Mouse (Mus musculus) liver, adult 2 months (tissue): ENCODE data around the gene Crocc2. TPM values are rescaled to one million over a fixed set of nuclear protein-coding genes. Genes with fewer than 3 reads are reported as not detected.

Experiments used
- DNase-seq: peaks from one replicate; pipeline ENCODE4 v3.0.0-alpha.2; 2011; ENCODE audit warnings: low read depth, low spot score; ENCODE audit errors: extremely low read depth
- H3K27ac ChIP-seq: fragments of 200-500 bp; replicated peaks from 2 replicates; pipeline ENCODE4 v1.5.1; 2012; ENCODE audit warnings: low read depth, mild to moderate bottlenecking, control low read depth, inconsistent platforms, low read length; ENCODE audit not compliant: insufficient read depth
- H3K27me3 ChIP-seq: fragments of 200-500 bp; 2 replicates; pipeline ENCODE4 v1.6.1; 2012; ENCODE audit warnings: mild to moderate bottlenecking, moderate library complexity, low read length, inconsistent platforms; ENCODE audit not compliant: control insufficient read depth, insufficient read depth
- H3K36me3 ChIP-seq: fragments of 200-500 bp; 2 replicates; pipeline ENCODE4 v1.6.1; 2012; ENCODE audit warnings: low read length, inconsistent platforms; ENCODE audit not compliant: control insufficient read depth, insufficient read depth
- H3K4me1 ChIP-seq: fragments of 200-500 bp; 2 replicates; pipeline ENCODE4 v1.6.1; 2011; ENCODE audit warnings: low read length; ENCODE audit not compliant: control insufficient read depth, insufficient read depth
- H3K4me3 ChIP-seq: fragments of 200-500 bp; 2 replicates; pipeline ENCODE4 v1.5.1; 2011; ENCODE audit warnings: low read depth, mild to moderate bottlenecking, control low read depth, low read length, moderate library complexity; ENCODE audit not compliant: insufficient read depth
- H3K79me2 ChIP-seq: fragments of 200-500 bp; 2 replicates; pipeline ENCODE4 v1.6.1; 2012; ENCODE audit warnings: inconsistent platforms, mild to moderate bottlenecking, low read length, moderate library complexity; ENCODE audit not compliant: control insufficient read depth, insufficient read depth
- H3K9ac ChIP-seq: fragments of 200-500 bp; 2 replicates; pipeline ENCODE4 v1.6.1; 2012; ENCODE audit warnings: low read depth, mild to moderate bottlenecking, control low read depth, inconsistent platforms, low read length
- CTCF ChIP-seq: fragments of 200-500 bp; IDR thresholded peaks from 2 replicates; pipeline ENCODE4 v1.5.1; 2011; ENCODE audit warnings: low read depth, low read length, control low read depth
- POLR2A ChIP-seq: fragments of 200-500 bp; IDR thresholded peaks from 2 replicates; pipeline ENCODE4 v1.6.1; 2011; ENCODE audit warnings: low read length, control low read depth; ENCODE audit not compliant: insufficient read depth; ENCODE audit errors: extremely low read depth
- WGBS: fragments of 180-500 bp; shearing (Covaris S2); methylation state at CpG from one replicate; pipeline ENCODE4 v1.1.7; 2018; 5-methylcytosine and 5-hydroxymethylcytosine counted together
- polyA plus RNA-seq: library from polyadenylated mRNA; depleted of rRNA; stranded (reverse); fragments of >200 nt; gene quantifications from 2 replicates; pipeline ENCODE4 v1.2.3, GENCODE M21; 2012
- total RNA-seq: library from RNA; depleted of rRNA; stranded (reverse); fragments of >200 nt; gene quantifications from 2 replicates; pipeline ENCODE4 v1.2.3, GENCODE M21; 2014

Gene Crocc2
- total and polyA plus RNA-seq, 2 experiments: not detected

DNA sequence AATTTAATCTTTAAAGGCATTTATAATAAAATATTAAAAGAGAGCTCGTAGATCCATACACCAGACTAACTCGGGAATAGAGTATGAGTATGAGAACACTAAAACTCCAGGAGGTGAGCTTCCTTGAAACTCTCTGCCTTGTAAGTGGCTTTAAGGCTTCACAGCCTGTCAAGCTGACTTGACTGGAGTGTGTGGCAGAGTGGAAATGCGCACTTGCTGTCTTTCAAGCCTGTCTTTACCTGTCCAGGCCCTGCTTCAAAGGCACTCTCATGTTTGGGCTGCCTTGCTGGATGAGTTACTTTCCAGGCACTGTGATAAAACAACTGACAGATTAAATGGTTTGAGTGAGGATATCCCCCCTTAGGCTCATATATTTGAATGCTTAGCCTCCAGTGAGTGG, 29.4 kb downstream of the Crocc2 start:
- no peaks in the 10 kb centered on the region for H3K27me3 ChIP-seq
- no peak overlapping the region for H3K27ac ChIP-seq
- TF ChIP-seq POLR2A (no peak), CTCF (no peak)
- WGBS: 86% methylated on average over 3 of the region's 3 CpGs
- no peak overlapping the region for H3K4me3 ChIP-seq
- no peaks in the 10 kb centered on the region for H3K4me1 ChIP-seq
- DNase-seq: no peak
- no peaks in the 10 kb centered on the region for H3K79me2 ChIP-seq
- H3K9ac ChIP-seq: no peak overlapping the region
- no peaks in the 10 kb centered on the region for H3K36me3 ChIP-seq

GRCm38 (mm10) chr1:93206277-93206970, 37.9 kb downstream of the Crocc2 start:
- DNase-seq: no peak
- Histone ChIP-seq H3K4me1 (no peaks in the 10 kb centered on the region), H3K4me3 (no peak overlapping the region), H3K79me2 (no peaks in the 10 kb centered on the region), H3K36me3 (no peaks in the 10 kb centered on the region), H3K27me3 (no peaks in the 10 kb centered on the region), H3K27ac (no peak overlapping the region), H3K9ac (no peak overlapping the region)
- 71% methylated on average over 12 of the region's 12 CpGs for WGBS
- no peak for TF ChIP-seq POLR2A
- TF ChIP-seq CTCF: no peak

GRCm38 (mm10) chr1:93207536-93208064, 39.1 kb downstream of the Crocc2 start:
- 89% methylated on average over 4 of the region's 4 CpGs for WGBS
- Histone ChIP-seq H3K4me1 (no peaks in the 10 kb centered on the region), H3K9ac (no peak overlapping the region), H3K4me3 (no peak overlapping the region), H3K27ac (no peak overlapping the region), H3K27me3 (no peaks in the 10 kb centered on the region), H3K79me2 (no peaks in the 10 kb centered on the region), H3K36me3 (no peaks in the 10 kb centered on the region)
- TF ChIP-seq CTCF (no peak), POLR2A (no peak)
- no peak for DNase-seq

DNA sequence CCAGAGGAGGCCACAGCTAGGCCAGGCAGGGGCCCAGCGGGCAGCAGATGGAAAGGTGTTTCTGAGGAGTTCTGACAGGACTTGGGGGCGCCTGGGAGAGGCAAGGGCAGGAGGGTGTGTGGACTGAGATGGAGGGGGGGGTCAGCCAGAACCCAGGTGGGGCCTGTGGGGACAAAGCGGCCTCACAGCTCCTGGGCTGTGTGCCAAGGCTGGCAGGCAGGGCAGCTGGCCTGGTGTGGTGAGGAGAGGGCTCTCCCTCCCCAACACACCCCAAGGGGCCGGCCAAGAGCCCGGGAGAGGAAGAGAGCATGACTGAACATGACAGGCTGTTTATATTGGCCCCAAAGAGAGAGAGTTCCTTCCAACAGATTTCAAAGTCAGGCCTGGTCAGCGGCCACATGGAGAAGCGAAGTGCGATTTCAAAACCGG, 41.7 kb downstream of the Crocc2 start:
- Histone ChIP-seq H3K36me3 (no peaks in the 10 kb centered on the region), H3K4me1 (no peaks in the 10 kb centered on the region), H3K27ac (no peak overlapping the region), H3K27me3 (no peaks in the 10 kb centered on the region), H3K79me2 (no peaks in the 10 kb centered on the region), H3K4me3 (no peak overlapping the region), H3K9ac (no peak overlapping the region)
- 39% methylated on average over 9 of the region's 9 CpGs for WGBS
- DNase-seq: peak; percentile 66
- TF ChIP-seq POLR2A (no peak), CTCF (no peak)

GRCm38 (mm10) chr1:93211019-93211418, 42.5 kb downstream of the Crocc2 start:
- TF ChIP-seq POLR2A (no peak), CTCF (no peak)
- no peak for DNase-seq
- Histone ChIP-seq H3K79me2 (no peaks in the 10 kb centered on the region), H3K4me1 (no peaks in the 10 kb centered on the region), H3K9ac (no peak overlapping the region), H3K36me3 (no peaks in the 10 kb centered on the region), H3K27me3 (no peaks in the 10 kb centered on the region), H3K27ac (no peak overlapping the region), H3K4me3 (no peak overlapping the region)
- 85% methylated on average over 11 of the region's 11 CpGs for WGBS

GRCm38 (mm10) chr1:93211549-93212220, 43.2 kb downstream of the Crocc2 start:
- TF ChIP-seq CTCF: no peak
- TF ChIP-seq POLR2A: no peak
- Histone ChIP-seq H3K79me2 (no peaks in the 10 kb centered on the region), H3K27me3 (no peaks in the 10 kb centered on the region), H3K4me3 (no peak overlapping the region), H3K27ac (peak overlapping the region; percentile 19; the same call in 1 of the 2 replicates), H3K36me3 (no peaks in the 10 kb centered on the region), H3K4me1 (no peaks in the 10 kb centered on the region), H3K9ac (no peak overlapping the region)
- 55% methylated on average over 10 of the region's 10 CpGs for WGBS
- no peak for DNase-seq
